Mouse (Mus musculus) midbrain, postnatal 0 days (tissue): ENCODE data around the gene Tmem267. TPM values are rescaled to one million over a fixed set of nuclear protein-coding genes. Genes with fewer than 3 reads are reported as not detected.
A peak's percentile ranks its signal among the peaks of the same experiment; 100 is the strongest.

Experiments
- ATAC-seq: fragments of 200-750 bp; cut with Nextera tagmentation; 2 replicates; pipeline ENCODE4 v1.8.0; 2017; ENCODE audit warnings: moderate number of reproducible peaks, mild to moderate bottlenecking, moderate TSS enrichment, moderate library complexity; ENCODE audit not compliant: low FRiP score
- DNase-seq: peaks from one replicate; pipeline ENCODE4 v3.0.0-alpha.2; 2015; ENCODE audit warnings: low spot score
- H3K27ac ChIP-seq: fragments of 300-500 bp; sonication (generic); 2 replicates; pipeline ENCODE4 v1.5.1; 2014; ENCODE audit warnings: low read depth, mild to moderate bottlenecking, low read length, mixed read lengths
- H3K27me3 ChIP-seq: fragments of 300-500 bp; sonication (generic); 2 replicates; pipeline ENCODE4 v1.6.1; 2014; ENCODE audit warnings: low read length, control low read depth, mixed read lengths; ENCODE audit not compliant: insufficient read depth
- H3K36me3 ChIP-seq: fragments of 300-500 bp; sonication (generic); 2 replicates; pipeline ENCODE4 v1.6.1; 2014; ENCODE audit warnings: low read length, control low read depth, mixed read lengths; ENCODE audit not compliant: insufficient read depth
- H3K4me1 ChIP-seq: fragments of 300-500 bp; sonication (generic); 2 replicates; pipeline ENCODE4 v1.6.1; 2014; ENCODE audit warnings: mild to moderate bottlenecking, control low read depth, antibody characterized with exemption, low read length, mixed read lengths; ENCODE audit not compliant: insufficient read depth
- H3K4me2 ChIP-seq: fragments of 300-500 bp; sonication (generic); 2 replicates; pipeline ENCODE4 v1.6.1; 2014; ENCODE audit warnings: low read depth, mild to moderate bottlenecking, low read length, mixed read lengths; ENCODE audit not compliant: poor library complexity, severe bottlenecking
- H3K4me3 ChIP-seq: fragments of 300-500 bp; sonication (generic); 2 replicates; pipeline ENCODE4 v1.5.1; 2014; ENCODE audit warnings: low read depth, mild to moderate bottlenecking, low read length, moderate library complexity
- H3K9ac ChIP-seq: fragments of 300-500 bp; sonication (generic); replicated peaks from 2 replicates; pipeline ENCODE4 v1.6.1; 2014; ENCODE audit warnings: mild to moderate bottlenecking, low read length, moderate library complexity, mixed read lengths; ENCODE audit not compliant: poor library complexity, severe bottlenecking
- H3K9me3 ChIP-seq: fragments of 300-500 bp; sonication (generic); 2 replicates; pipeline ENCODE4 v1.6.1; 2016; ENCODE audit warnings: low read length, control low read depth
- CTCF ChIP-seq: IDR thresholded peaks from 2 replicates; pipeline ENCODE4 v1.5.1; 2016; ENCODE audit warnings: antibody characterized with exemption, mild to moderate bottlenecking
- WGBS: fragments of 180-500 bp; shearing (Covaris S2); extraction: QIAGEN DNeasy Blood & Tissue Kit; methylation state at CpG from one replicate; pipeline ENCODE4 v1.1.7; 2014; 5-methylcytosine and 5-hydroxymethylcytosine counted together
- polyA plus RNA-seq: library from polyadenylated mRNA; unstranded; fragments of >200 nt; fragmentation: Nextera tagmentation; extraction: Ambion mirVana; gene quantifications from 2 replicates; pipeline ENCODE4 v1.2.1, GENCODE M21; 2015
- total RNA-seq: library from RNA; depleted of rRNA; stranded (reverse); fragments of >200 nt; gene quantifications from 2 replicates; pipeline ENCODE4 v1.2.3, GENCODE M21; 2014

The Tmem267 gene
- total and polyA plus RNA-seq, 2 experiments from 2014 or later, result 3.5 to 30.9 TPM

- H3K4me2 ChIP-seq, result no peak overlapping the region
- no peak overlapping the region for H3K4me3 ChIP-seq
- DNase-seq (no peak), ATAC-seq (no peak)
- WGBS, result 73% methylated on average over 2 of the region's 2 CpGs
- H3K4me1 ChIP-seq, result no peaks in the 10 kb centered on the region
- H3K9ac ChIP-seq, result no peak overlapping the region
- H3K36me3 ChIP-seq, result no peaks in the 10 kb centered on the region
- no peaks in the 10 kb centered on the region for H3K9me3 ChIP-seq
- no peaks in the 10 kb centered on the region for H3K27me3 ChIP-seq
- TF ChIP-seq CTCF, result no peak
- H3K27ac ChIP-seq, result no peak overlapping the region
Observed at GRCm38 (mm10) chr13:119635496-119635895, 147.7 kb downstream of the Tmem267 start.

DNA sequence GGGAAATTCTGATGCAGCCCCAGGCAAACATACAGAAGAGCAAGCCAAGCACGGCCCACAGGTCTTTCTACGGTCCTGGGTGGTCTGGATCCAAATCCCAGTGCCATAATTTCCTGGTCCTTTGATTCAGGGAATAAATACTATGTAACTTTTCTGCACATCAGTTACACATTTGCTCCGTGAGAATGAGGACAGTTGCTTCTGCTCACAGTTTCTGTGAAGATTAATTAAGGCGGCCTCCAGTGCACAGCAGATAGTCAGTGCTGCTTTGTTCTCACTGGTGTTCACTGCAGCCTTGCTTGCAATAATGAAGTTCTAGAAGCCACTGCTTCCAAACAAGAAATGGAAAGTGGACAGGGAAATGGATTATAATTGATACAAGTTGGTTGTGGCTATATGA, 150.0 kb downstream of the Tmem267 start:
- Histone ChIP-seq H3K4me1 (no peaks in the 10 kb centered on the region), H3K9me3 (no peaks in the 10 kb centered on the region), H3K36me3 (no peaks in the 10 kb centered on the region), H3K27me3 (no peaks in the 10 kb centered on the region), H3K27ac (no peak overlapping the region), H3K4me2 (no peak overlapping the region), H3K9ac (no peak overlapping the region), H3K4me3 (no peak overlapping the region)
- 82% methylated on average over 4 of the region's 4 CpGs for WGBS
- no peak for ATAC-seq
- TF ChIP-seq CTCF, result no peak
- no peak for DNase-seq

DNA sequence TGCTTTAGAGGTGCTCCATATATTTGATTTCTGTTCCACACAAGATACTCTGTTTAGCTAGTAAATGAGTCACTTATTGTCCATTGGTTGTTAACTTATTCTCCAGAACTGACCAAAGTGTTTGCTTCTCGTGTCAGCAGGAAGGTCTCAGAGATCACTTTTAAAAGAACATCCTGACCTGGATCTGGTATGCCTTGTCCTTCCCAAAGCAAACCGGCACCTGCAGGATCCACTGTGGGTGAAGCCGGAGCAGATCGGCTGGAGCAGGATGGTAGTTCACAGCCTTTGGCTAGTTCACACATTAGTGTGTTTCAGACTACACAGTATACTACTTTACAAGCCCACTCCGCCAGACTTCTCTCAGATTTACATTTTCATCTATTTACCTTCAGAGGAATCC, 150.6 kb downstream of the Tmem267 start:
- Histone ChIP-seq H3K27ac (no peak overlapping the region), H3K9ac (no peak overlapping the region), H3K4me2 (no peak overlapping the region), H3K9me3 (no peaks in the 10 kb centered on the region), H3K4me1 (no peaks in the 10 kb centered on the region), H3K4me3 (no peak overlapping the region), H3K36me3 (no peaks in the 10 kb centered on the region), H3K27me3 (no peaks in the 10 kb centered on the region)
- TF ChIP-seq CTCF, result no peak
- DNase-seq (no peak), ATAC-seq (no peak)
- WGBS, result 90% methylated on average over 5 of the region's 5 CpGs

- DNase-seq (no peak), ATAC-seq (no peak)
- Histone ChIP-seq H3K4me1 (no peaks in the 10 kb centered on the region), H3K36me3 (no peaks in the 10 kb centered on the region), H3K4me3 (no peak overlapping the region), H3K4me2 (no peak overlapping the region), H3K9me3 (no peaks in the 10 kb centered on the region), H3K27ac (no peak overlapping the region), H3K9ac (no peak overlapping the region), H3K27me3 (no peaks in the 10 kb centered on the region)
- WGBS, result 67% methylated on average over 5 of the region's 5 CpGs
- no peak for TF ChIP-seq CTCF
Observed at GRCm38 (mm10) chr13:119639302-119639701, 151.5 kb downstream of the Tmem267 start.

- H3K27ac ChIP-seq, result no peak overlapping the region
- peak; percentile 76 for TF ChIP-seq CTCF
- H3K36me3 ChIP-seq, result no peaks in the 10 kb centered on the region
- WGBS, result 37% methylated on average over 4 of the region's 4 CpGs
- no peak overlapping the region for H3K4me3 ChIP-seq
- no peaks in the 10 kb centered on the region for H3K27me3 ChIP-seq
- ATAC-seq (0 out of 2 replicates have a peak, but pooled peaks have one; percentile 7), DNase-seq (peak; percentile 76)
- no peak overlapping the region for H3K4me2 ChIP-seq
- no peak overlapping the region for H3K9ac ChIP-seq
- H3K9me3 ChIP-seq, result no peaks in the 10 kb centered on the region
- H3K4me1 ChIP-seq, result no peaks in the 10 kb centered on the region
Observed at GRCm38 (mm10) chr13:119640504-119640903, 152.7 kb downstream of the Tmem267 start.

DNA sequence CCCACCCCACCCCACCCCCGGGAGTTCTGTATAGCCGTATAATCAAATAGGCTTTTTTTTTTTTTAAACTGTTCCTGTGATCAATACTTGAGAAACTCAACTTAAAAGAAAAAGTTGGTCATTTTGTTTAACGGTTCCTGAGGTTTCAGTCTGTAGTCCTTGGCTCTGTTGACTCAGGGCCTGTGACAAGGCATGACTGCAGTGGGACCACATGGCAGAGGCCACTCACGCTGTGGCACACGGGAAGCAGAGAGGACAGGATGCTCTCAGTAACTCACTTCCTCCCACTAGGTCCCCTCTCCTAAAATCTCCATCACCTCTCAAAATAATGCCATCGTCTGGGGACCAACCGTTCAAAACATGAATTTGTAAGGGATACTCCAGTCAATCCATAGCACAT, 153.3 kb downstream of the Tmem267 start:
- no peak overlapping the region for H3K27ac ChIP-seq
- H3K9me3 ChIP-seq, result no peaks in the 10 kb centered on the region
- no peaks in the 10 kb centered on the region for H3K36me3 ChIP-seq
- no peaks in the 10 kb centered on the region for H3K4me1 ChIP-seq
- no peaks in the 10 kb centered on the region for H3K27me3 ChIP-seq
- no peak for ATAC-seq
- no peak for TF ChIP-seq CTCF
- 81% methylated on average over 7 of the region's 7 CpGs for WGBS
- no peak overlapping the region for H3K4me3 ChIP-seq
- H3K4me2 ChIP-seq, result no peak overlapping the region
- no peak overlapping the region for H3K9ac ChIP-seq
- DNase-seq, result no peak

- WGBS, result 60% methylated on average over 5 of the region's 5 CpGs
- ATAC-seq, result no peak
- no peak for TF ChIP-seq CTCF
Observed at GRCm38 (mm10) chr13:119644769-119645168, 156.9 kb downstream of the Tmem267 start.

More at GRCm38 (mm10) chr13:119644769-119645168, 156.9 kb downstream of the Tmem267 start:
- Histone ChIP-seq H3K27me3 (no peaks in the 10 kb centered on the region), H3K9me3 (no peaks in the 10 kb centered on the region), H3K9ac (no peak overlapping the region), H3K4me3 (no peak overlapping the region), H3K36me3 (no peaks in the 10 kb centered on the region), H3K4me2 (no peak overlapping the region), H3K27ac (no peak overlapping the region), H3K4me1 (no peaks in the 10 kb centered on the region)
- no peak for DNase-seq
